ENCODE assay signal across 12 mouse cellular contexts in genomic region chr9:89872137-89872536, GRCm38 (mm10). TPM values are rescaled to one million over a fixed set of nuclear protein-coding genes. Genes with fewer than 3 reads are reported as not detected.
DNase-seq lines count a peak whose midpoint lies in the region; ATAC-seq lines count a peak whose summit lies in the region.
"Had no signal": no experiment of that assay in that cellular context is flagged by ENCODE, and none has a peak within 500 bp of the region (broad histone marks: within the 10 kb centered on the region; RNA-seq: fewer than 3 reads in every experiment).

No protein-coding gene starts in this region.

- no peak for DNase-seq in frontal cortex, postnatal 10 days (ENCODE audit: low spot score in 2 of 2)
- DNase-seq in spleen, postnatal 36 days (ENCODE audit: low spot score in 2 of 2), result peak; percentile 4 to 29
- DNase-seq in spleen, postnatal 14 days (ENCODE audit: low spot score in 2 of 2), result no peak
- DNase-seq in lung, postnatal 25 days (ENCODE audit: low spot score), result peak; percentile 57
- DNase-seq in cerebellum, postnatal 10 days, result no peak
- no peak for DNase-seq in testis, postnatal 14 days (ENCODE audit: low spot score)
- DNase-seq in thymus, postnatal 0 days (ENCODE audit: low spot score), result no peak
- DNase-seq: cerebellum, adult 8-10 months; gastrocnemius, adult 2 months; heart, postnatal 10 days; kidney, adult 9 months had no signal

- ATAC-seq in frontal cortex, adult (ENCODE audit: low TSS enrichment), result peak; percentile 59

RNA-seq across cellular contexts. Expression of gene Rasgrf1, which starts 37.6 kb away (rescaled TPM):
- polyA plus RNA-seq in thymus, postnatal 0 days (2015; fragmentation: Nextera tagmentation; extraction: Ambion mirVana), result 0.07 and 0.10 TPM in 2 replicates

Comparison
In these comparisons a context has a peak if more than half of its experiments do, and no peak if none do; other contexts are left out.
1. DNase-seq: peak in spleen, postnatal 36 days (2 of 2) and lung, postnatal 25 days (single experiment); none in frontal cortex, postnatal 10 days (0 of 2), spleen, postnatal 14 days (0 of 2), cerebellum, postnatal 10 days (0 of 2), testis, postnatal 14 days (single experiment) and thymus, postnatal 0 days (single experiment).